24 mouse cellular contexts compared by ENCODE assay signal in genomic region chr3:85376541-85376940, GRCm38 (mm10).
A peak's percentile ranks its signal among the peaks of the same experiment; 100 is the strongest.
DNase-seq lines count a peak whose midpoint lies in the region; ATAC-seq and TF ChIP-seq lines count a peak whose summit lies in the region.
"Had no signal": no experiment of that assay in that cellular context is flagged by ENCODE, and none has a peak within 500 bp of the region (broad histone marks: within the 10 kb centered on the region; RNA-seq: fewer than 3 reads in every experiment).

No protein-coding gene starts in this region.

- H3K4me1 ChIP-seq in embryonic fibroblast, embryonic 13.5 days (ENCODE audit: control insufficient read depth, insufficient read depth, low read length) = peaks cover 8% of the 10 kb centered on the region; the same call in 1 of the 2 replicates
- H3K4me1 ChIP-seq in hindbrain, embryonic 14.5 days (replicated peaks; ENCODE audit: control insufficient read depth, insufficient read depth, low read length) = peaks cover 8% of the 10 kb centered on the region; the same call in 1 of the 2 replicates

- no peaks in the 10 kb centered on the region for H3K27me3 ChIP-seq in hindbrain, embryonic 14.5 days (ENCODE audit: control insufficient read depth, insufficient read depth, low read length)
- H3K27me3 ChIP-seq: CH12.LX; hindbrain, embryonic 15.5 days had no signal

- WGBS in hindbrain, embryonic 14.5 days = 92% methylated on average over 2 of the region's 2 CpGs

- H3K4me3 ChIP-seq in layer of hippocampus, adult 2 months = no peak overlapping the region
- no peak overlapping the region for H3K4me3 ChIP-seq in embryonic fibroblast, embryonic 13.5 days (ENCODE audit: insufficient read depth, low read length)
- no peak overlapping the region for H3K4me3 ChIP-seq in hindbrain, embryonic 14.5 days (replicated peaks; ENCODE audit: low read length)
- H3K4me3 ChIP-seq: gastrocnemius, adult 2 months; hindbrain, embryonic 15.5 days had no signal

- no peak for ATAC-seq in hindbrain, embryonic 14.5 days (ENCODE audit: low FRiP score)
- ATAC-seq: forebrain, embryonic 14.5 days; forebrain, postnatal 0 days had no signal

- TF ChIP-seq POLR2A in embryonic fibroblast, embryonic 13.5 days (IDR thresholded peaks at IDR 0.05; ENCODE audit: low read depth, low read length) = no peak

- peak overlapping the region; percentile 86; the same call in 1 of the 2 replicates for H3K27ac ChIP-seq in layer of hippocampus, adult 2 months
- peak overlapping the region; percentile 69 for H3K27ac ChIP-seq in embryonic fibroblast, embryonic 13.5 days (ENCODE audit: insufficient read depth, low read length)
- H3K27ac ChIP-seq in hindbrain, embryonic 14.5 days = no peak overlapping the region
- H3K27ac ChIP-seq: gastrocnemius, adult 2 months; hindbrain, embryonic 15.5 days had no signal

- H3K36me3 ChIP-seq in hindbrain, embryonic 14.5 days (replicated peaks; ENCODE audit: control insufficient read depth, insufficient read depth) = no peaks in the 10 kb centered on the region
- H3K36me3 ChIP-seq: G1E; hindbrain, embryonic 15.5 days had no signal

- DNase-seq in cerebellum, adult 9-11 months = peak; percentile 4
- no peak for DNase-seq in cerebellum, postnatal 36 days
- no peak for DNase-seq in layer of hippocampus, adult 2 months (ENCODE audit: low spot score in 2 of 2)
- DNase-seq in layer of hippocampus, postnatal 10 days (ENCODE audit: low spot score in 2 of 2) = no peak
- DNase-seq in 3T3-L1 (ENCODE audit: low read depth, low spot score) = peak; percentile 57
- no peak for DNase-seq in hindbrain, embryonic 14.5 days (ENCODE audit: low spot score)
- DNase-seq in adipocyte (ENCODE audit: low spot score) = no peak
- DNase-seq: adrenal gland, adult 8-10 months; adrenal gland, postnatal 25 days; B cell, adult 2 months; cerebellum, adult 18-20 months; cerebellum, postnatal 10 days; forebrain, postnatal 0 days; gastrocnemius, adult 2 months; gastrocnemius, postnatal 14 days; heart, adult 11 months; heart, postnatal 10 days; heart, postnatal 4 days had no signal

- no peaks in the 10 kb centered on the region for H3K9me3 ChIP-seq in hindbrain, embryonic 14.5 days (ENCODE audit: control insufficient read depth, low read length)
- H3K9me3 ChIP-seq: G1E; hindbrain, embryonic 15.5 days had no signal

- H3K9ac ChIP-seq in hindbrain, embryonic 14.5 days = no peak overlapping the region
- H3K9ac ChIP-seq: forebrain, postnatal 0 days; hindbrain, embryonic 15.5 days had no signal

- no peak overlapping the region for H3K4me2 ChIP-seq in hindbrain, embryonic 14.5 days (replicated peaks)
- H3K4me2 ChIP-seq: heart, embryonic 11.5 days; hindbrain, embryonic 15.5 days had no signal

- no peak for TF ChIP-seq CTCF in layer of hippocampus, adult 2 months (conservative IDR thresholded peaks at IDR 0.05)
- no peak for TF ChIP-seq CTCF in embryonic fibroblast, embryonic 13.5 days (IDR thresholded peaks at IDR 0.05; ENCODE audit: borderline replicate concordance, insufficient read depth, low read length)

Comparison
In these comparisons a context has a peak if more than half of its experiments do, and no peak if none do; other contexts are left out.
1. DNase-seq: peak in cerebellum, adult 9-11 months (single experiment) and 3T3-L1 (single experiment); none in cerebellum, postnatal 36 days (0 of 2), layer of hippocampus, adult 2 months (0 of 2), layer of hippocampus, postnatal 10 days (0 of 2), hindbrain, embryonic 14.5 days (single experiment) and adipocyte (single experiment).